Mouse (Mus musculus): ENCODE measurements around the gene AL732309.1. TPM values are rescaled to one million over a fixed set of nuclear protein-coding genes. Genes with fewer than 3 reads are reported as not detected.
A peak's percentile ranks its signal among the peaks of the same experiment; 100 is the strongest.
"Not testable (repeated sequence)": the region's sequence is repeated elsewhere in the genome, so short reads cannot be mapped to it uniquely, and the experiment has no call there.

The AL732309.1 gene
- polyA plus RNA-seq, 1 experiment from 2014 or later = 6.2 TPM

- Histone ChIP-seq H3K4me1 (peaks cover 52% of the 10 kb centered on the region), H3K9me3 (replicated peaks) (no peaks in the 10 kb centered on the region), H3K4me3 (0 out of 2 replicates have a peak overlapping the region, but pooled peaks have one; percentile 1), H3K36me3 (peaks cover 15% of the 10 kb centered on the region), H3K27ac (no peak overlapping the region), H3K9ac (0 out of 2 replicates have a peak overlapping the region, but pooled peaks have one; percentile 13), H3K4me2 (replicated peaks) (peak overlapping the region; percentile 99), H3K27me3 (peaks cover 23% of the 10 kb centered on the region)
- ATAC-seq (ENCODE audit: low FRiP score) = no peak
- WGBS = 74% methylated on average over 3 of the region's 3 CpGs
Observed at GRCm38 (mm10) chr2:25264851-25265250, 18.2 kb upstream of the AL732309.1 start.

DNA sequence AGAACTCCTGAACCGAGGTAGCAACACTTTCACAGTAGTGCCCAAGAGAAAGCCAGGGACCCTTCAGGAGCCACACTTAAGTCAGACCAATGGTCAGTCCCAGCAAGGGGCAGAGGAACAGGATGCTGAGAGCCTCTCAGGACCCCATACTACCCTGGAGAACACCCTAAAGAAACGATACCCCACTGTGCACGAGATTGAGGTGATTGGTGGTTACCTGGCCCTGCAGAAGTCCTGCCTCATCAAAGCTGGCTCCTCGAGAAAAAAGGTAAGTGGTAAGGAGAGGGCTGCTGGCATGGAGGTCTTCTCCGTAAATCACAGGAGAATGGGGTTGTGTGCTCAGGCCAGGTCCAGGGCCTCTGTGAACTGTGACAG is 17.6 kb upstream of the AL732309.1 start:
- Histone ChIP-seq H3K4me1 (peaks cover 52% of the 10 kb centered on the region), H3K9ac (peak overlapping the region; percentile 13; the same call in 1 of the 2 replicates), H3K4me3 (peak overlapping the region; percentile 62), H3K9me3 (replicated peaks) (no peaks in the 10 kb centered on the region), H3K27ac (no peak overlapping the region), H3K4me2 (replicated peaks) (peak overlapping the region; percentile 99), H3K36me3 (peaks cover 9% of the 10 kb centered on the region), H3K27me3 (peaks cover 23% of the 10 kb centered on the region)
- WGBS = 83% methylated on average over 5 of the region's 5 CpGs
- ATAC-seq (ENCODE audit: low FRiP score) = no peak

DNA sequence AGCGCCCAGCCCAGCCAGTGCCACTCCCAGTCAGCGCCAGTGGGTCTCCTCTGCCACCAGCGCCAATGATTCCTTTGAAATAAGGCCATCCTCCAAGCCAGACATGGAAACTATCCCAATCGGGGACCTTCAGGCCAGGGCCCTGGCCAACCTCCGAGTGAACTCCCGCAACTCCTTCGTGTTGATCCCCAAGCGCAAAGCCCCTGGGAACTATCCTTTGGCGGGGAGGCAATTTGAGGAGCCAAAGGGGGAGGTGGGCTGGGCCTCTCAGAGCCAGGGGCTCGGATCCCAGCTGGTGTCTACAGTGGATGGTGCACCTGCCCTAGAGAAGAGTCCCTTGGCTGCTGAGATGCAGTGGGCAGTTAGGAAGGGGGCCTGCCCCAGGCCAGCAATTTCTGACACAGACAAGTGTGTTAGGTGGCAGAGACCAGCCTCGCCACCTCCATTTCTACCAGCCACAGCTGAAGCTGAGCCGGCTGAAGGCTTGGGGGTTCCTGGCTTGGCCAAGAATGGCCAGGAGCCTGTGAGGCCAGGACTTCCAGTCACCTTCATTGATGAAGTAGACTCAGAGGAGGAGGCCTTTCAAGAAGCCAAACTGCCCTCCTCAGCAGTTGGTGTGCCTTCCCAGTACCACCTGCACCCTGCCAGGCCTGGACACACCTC is 17.1 kb upstream of the AL732309.1 start:
- Histone ChIP-seq H3K27me3 (peaks cover 23% of the 10 kb centered on the region), H3K27ac (no peak overlapping the region), H3K36me3 (0 out of 2 replicates have a peak, but pooled peaks cover 4% of the 10 kb centered on the region), H3K9me3 (replicated peaks) (no peaks in the 10 kb centered on the region), H3K9ac (peak overlapping the region; percentile 73), H3K4me1 (peaks cover 52% of the 10 kb centered on the region), H3K4me3 (peak overlapping the region; percentile 62), H3K4me2 (replicated peaks) (peak overlapping the region; percentile 99)
- no peak for ATAC-seq (ENCODE audit: low FRiP score)
- 20% methylated on average over 12 of the region's 12 CpGs for WGBS

DNA sequence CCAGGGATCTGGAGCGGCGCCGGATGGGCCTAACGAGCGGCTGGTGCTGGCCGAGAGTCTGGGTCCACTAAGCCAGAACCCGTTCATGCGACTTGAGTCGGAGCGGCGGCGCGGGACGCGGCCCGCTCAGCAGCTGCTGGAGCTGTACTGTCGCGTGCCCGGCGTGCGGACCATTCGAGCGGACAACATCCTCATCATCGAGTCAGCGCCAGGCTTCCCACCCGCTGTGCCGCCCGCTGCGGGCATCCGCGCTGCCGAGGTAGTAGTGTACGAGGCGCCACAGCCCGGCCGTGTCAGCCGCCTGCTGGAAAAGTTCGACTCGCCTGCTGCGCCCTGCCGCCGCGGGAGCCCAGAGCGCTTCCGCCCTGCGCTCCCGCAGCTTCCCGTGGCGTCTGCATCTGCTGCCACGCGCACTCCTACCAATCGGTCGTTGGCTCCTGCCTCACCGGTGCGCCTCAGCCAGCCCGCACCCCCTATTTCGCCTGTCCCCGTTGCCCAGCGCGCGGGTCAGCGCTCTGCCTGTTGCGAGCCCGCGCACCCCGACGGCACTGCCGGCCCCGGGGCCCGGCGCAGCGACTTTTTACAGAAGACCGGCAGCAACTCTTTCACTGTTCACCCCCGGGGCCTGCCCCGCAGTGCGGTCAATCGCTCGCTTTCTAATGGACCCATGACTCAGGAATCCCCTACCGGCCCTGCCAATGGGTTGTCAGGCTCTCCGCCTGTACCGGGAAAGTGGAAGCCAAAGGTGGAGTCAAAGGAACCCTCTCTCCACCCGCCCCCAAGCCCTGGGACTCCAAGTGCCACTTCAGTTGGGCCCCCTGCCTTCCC is 16.3 kb upstream of the AL732309.1 start:
- Histone ChIP-seq H3K9me3 (replicated peaks) (no peaks in the 10 kb centered on the region), H3K27me3 (peaks cover 23% of the 10 kb centered on the region), H3K36me3 (no peaks in the 10 kb centered on the region), H3K9ac (peak overlapping the region; percentile 73), H3K4me1 (peaks cover 52% of the 10 kb centered on the region), H3K4me3 (peak overlapping the region; percentile 62), H3K4me2 (replicated peaks) (peak overlapping the region; percentile 99), H3K27ac (peak overlapping the region; percentile 49)
- WGBS = under 1% methylated on average over 81 of the region's 82 CpGs
- peak; percentile 35 for ATAC-seq (ENCODE audit: low FRiP score)

GRCm38 (mm10) chr2:25262291-25262767 is 15.7 kb upstream of the AL732309.1 start, which contains the start of gene Tprn:
Gene Tprn (plus strand): TSS chr2:25262618.
- Histone ChIP-seq H3K4me2 (replicated peaks) (peak within 1 kb of the TSS; percentile 99), H3K27me3 (peaks cover 23% of the 10 kb centered on the region), H3K36me3 (no peaks in the 10 kb centered on the region), H3K4me3 (peak within 1 kb of the TSS; percentile 62), H3K4me1 (peaks cover 46% of the 10 kb centered on the region), H3K27ac (peak within 1 kb of the TSS; percentile 49), H3K9ac (peak within 1 kb of the TSS; percentile 73), H3K9me3 (replicated peaks) (no peaks in the 10 kb centered on the region)
- WGBS = under 1% methylated on average over 39 of the region's 39 CpGs
- peak; percentile 98 for ATAC-seq (ENCODE audit: low FRiP score)

DNA sequence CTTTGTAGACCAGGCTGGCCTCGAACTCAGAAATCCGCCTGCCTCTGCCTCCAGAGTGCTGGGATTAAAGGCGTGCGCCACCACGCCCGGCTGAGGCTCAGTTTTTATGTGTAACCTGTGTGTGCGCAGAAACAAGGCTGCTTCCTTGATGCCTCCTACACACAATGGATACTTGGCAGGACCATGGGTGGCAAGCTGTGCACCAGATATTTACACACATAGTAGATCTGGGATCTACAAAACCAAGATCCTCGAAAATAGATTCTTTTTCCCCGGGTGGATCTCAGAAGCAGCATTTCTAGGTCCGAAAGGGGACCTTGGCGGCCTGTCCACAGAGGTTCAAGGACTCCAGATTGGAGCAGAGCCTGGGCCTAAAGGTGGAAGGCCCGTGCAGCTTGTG is 15.2 kb upstream of the AL732309.1 start:
- peaks cover 23% of the 10 kb centered on the region for H3K27me3 ChIP-seq
- ATAC-seq (ENCODE audit: low FRiP score) = 0 out of 2 replicates have a peak, but pooled peaks have one; percentile 3
- no peaks in the 10 kb centered on the region for H3K9me3 ChIP-seq (replicated peaks)
- H3K9ac ChIP-seq = peak overlapping the region; percentile 55
- H3K4me2 ChIP-seq (replicated peaks) = peak overlapping the region; percentile 99
- no peak overlapping the region for H3K27ac ChIP-seq
- peaks cover 41% of the 10 kb centered on the region for H3K4me1 ChIP-seq
- 48% methylated on average over 12 of the region's 12 CpGs for WGBS
- H3K4me3 ChIP-seq = peak overlapping the region; percentile 62
- H3K36me3 ChIP-seq = no peaks in the 10 kb centered on the region

DNA sequence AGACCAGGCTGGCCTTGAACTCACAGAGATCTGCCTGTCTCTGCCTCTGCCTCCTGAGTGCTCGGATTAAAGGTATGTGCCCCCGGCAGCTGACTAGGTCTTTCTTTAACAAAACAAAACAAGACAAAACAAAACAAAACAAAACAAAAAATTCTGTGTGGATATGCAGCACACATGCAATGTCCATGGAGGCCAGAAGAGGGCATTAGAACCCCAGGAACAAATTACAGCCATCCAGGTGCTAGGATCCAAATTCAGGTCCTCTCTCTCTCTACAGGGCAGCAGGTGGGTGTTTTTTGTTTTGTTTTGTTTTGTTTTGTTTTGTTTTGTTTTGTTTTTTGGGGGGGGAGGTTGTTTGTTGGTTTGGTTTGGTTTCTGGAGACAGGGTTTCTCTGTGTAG is 12.2 kb upstream of the AL732309.1 start:
- no peak overlapping the region for H3K27ac ChIP-seq
- WGBS = 54% methylated on average over 2 of the region's 2 CpGs
- H3K27me3 ChIP-seq = peaks cover 10% of the 10 kb centered on the region
- H3K4me3 ChIP-seq = no peak overlapping the region
- H3K4me1 ChIP-seq = peaks cover 28% of the 10 kb centered on the region
- H3K9me3 ChIP-seq (replicated peaks) = no peaks in the 10 kb centered on the region
- no peak overlapping the region for H3K4me2 ChIP-seq (replicated peaks)
- no peak for ATAC-seq (ENCODE audit: low FRiP score)
- no peaks in the 10 kb centered on the region for H3K36me3 ChIP-seq
- H3K9ac ChIP-seq = no peak overlapping the region

GRCm38 (mm10) chr2:25257250-25257649 is 10.6 kb upstream of the AL732309.1 start:
- H3K27ac ChIP-seq; H3K4me2 ChIP-seq (replicated peaks); H3K36me3 ChIP-seq; H3K4me3 ChIP-seq; H3K9ac ChIP-seq; H3K27me3 ChIP-seq; H3K9me3 ChIP-seq (replicated peaks); ATAC-seq (ENCODE audit: low FRiP score): not testable (repeated sequence)
- peaks cover 19% of the 10 kb centered on the region for H3K4me1 ChIP-seq
- 85% methylated on average over 5 of the region's 5 CpGs for WGBS

DNA sequence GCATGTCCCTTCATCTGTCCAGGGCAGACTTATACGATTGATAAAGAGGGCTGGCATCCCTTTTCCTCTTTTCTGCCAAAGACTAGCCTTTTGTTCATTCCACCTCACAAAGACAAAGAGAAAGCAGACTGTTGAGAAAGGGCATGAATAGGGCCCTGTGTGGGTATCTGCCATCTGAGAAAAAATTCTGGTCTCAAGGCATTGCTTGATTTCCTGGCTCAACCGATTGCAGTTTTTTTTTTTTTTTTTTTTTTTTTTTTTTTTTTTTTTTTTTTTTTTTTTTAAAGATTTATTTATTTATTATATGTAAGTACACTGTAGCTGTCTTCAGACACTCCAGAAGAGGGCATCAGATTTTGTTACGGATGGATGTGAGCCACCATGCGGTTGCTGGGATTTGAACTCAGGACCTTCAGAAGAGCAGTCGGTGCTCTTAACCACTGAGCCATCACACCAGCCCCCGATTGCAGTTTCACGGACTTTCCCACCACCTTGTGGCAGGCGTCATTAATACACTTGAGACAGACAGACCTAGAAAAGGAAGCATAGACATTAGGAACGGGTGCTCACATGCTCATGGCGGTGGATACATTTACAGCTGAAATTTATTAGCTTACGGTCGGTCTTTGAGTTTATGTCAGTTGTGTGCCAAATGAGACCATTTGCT is 9.9 kb upstream of the AL732309.1 start:
- H3K4me1 ChIP-seq = peaks cover 16% of the 10 kb centered on the region
- WGBS = 64% methylated on average over 12 of the region's 12 CpGs
- H3K9ac ChIP-seq = peak overlapping the region; percentile 79
- peak overlapping the region; percentile 77 for H3K4me2 ChIP-seq (replicated peaks)
- H3K4me3 ChIP-seq = peak overlapping the region; percentile 95
- not testable (repeated sequence) for H3K27ac ChIP-seq; ATAC-seq (ENCODE audit: low FRiP score); H3K9me3 ChIP-seq (replicated peaks); H3K27me3 ChIP-seq
- H3K36me3 ChIP-seq = peaks cover 10% of the 10 kb centered on the region

DNA sequence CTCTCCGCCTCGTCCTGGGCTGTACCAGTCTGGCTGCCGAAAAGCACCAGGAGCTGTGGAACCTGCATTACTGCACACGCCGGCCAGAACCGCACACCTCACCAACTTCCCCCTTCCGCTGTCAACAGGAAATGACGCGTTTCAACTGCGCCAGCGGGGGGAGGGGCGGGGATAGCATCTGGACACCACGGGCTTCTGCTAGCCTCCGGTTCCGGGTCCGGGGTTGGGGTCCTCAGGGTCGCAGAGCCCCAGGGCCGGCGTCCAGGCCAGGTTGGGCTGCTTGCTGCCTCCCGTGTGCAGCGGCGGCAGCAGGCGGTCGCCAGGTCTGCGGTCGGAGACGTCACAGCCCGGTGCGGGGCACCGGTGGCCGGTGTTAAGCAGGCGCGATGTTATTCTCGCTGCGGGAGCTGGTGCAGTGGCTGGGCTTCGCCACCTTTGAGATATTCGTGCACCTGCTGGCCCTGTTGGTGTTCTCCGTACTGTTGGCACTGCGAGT is 8.7 kb upstream of the AL732309.1 start, which contains the start of gene Tmem203:
TSS of gene Tmem203 (plus strand) at position 156 of the 496 bp plus-strand sequence.
- peaks cover 16% of the 10 kb centered on the region for H3K4me1 ChIP-seq
- WGBS = under 1% methylated on average over 39 of the region's 39 CpGs
- peak within 1 kb of the TSS; percentile 58 for H3K27ac ChIP-seq
- H3K9me3 ChIP-seq (replicated peaks) = no peaks in the 10 kb centered on the region
- peak within 1 kb of the TSS; percentile 77 for H3K4me2 ChIP-seq (replicated peaks)
- ATAC-seq (ENCODE audit: low FRiP score) = peak; percentile 88
- peaks cover 22% of the 10 kb centered on the region for H3K36me3 ChIP-seq
- H3K27me3 ChIP-seq = no peaks in the 10 kb centered on the region
- peak within 1 kb of the TSS; percentile 79 for H3K9ac ChIP-seq
- peak within 1 kb of the TSS; percentile 95 for H3K4me3 ChIP-seq

DNA sequence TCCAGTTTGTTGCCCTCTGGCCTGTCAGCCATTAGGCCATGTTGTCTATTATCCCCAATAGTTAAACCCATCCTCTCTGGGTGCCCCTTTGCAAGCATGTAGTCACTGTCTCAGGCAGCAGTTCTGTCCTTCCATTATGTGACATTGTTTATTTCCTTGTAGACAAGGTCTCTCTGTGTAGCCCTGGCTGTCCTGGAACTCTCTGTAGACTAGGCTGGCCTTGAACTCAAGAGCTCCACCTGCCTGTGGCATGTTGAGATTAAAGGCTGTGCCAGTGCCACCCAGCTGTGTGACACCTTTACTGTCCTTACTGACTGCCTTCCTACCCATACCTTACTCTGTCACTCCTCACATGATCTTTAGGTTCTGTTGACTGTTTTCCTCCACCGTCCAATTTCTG is 5.7 kb upstream of the AL732309.1 start:
- Histone ChIP-seq H3K4me2 (replicated peaks) (no peak overlapping the region), H3K4me3 (no peak overlapping the region), H3K36me3 (peaks cover 51% of the 10 kb centered on the region), H3K4me1 (peaks cover 16% of the 10 kb centered on the region), H3K9ac (no peak overlapping the region), H3K27ac (no peak overlapping the region), H3K27me3 (no peaks in the 10 kb centered on the region), H3K9me3 (replicated peaks) (no peaks in the 10 kb centered on the region)
- WGBS = 87% methylated on average over 1 of the region's 1 CpGs
- no peak for ATAC-seq (ENCODE audit: low FRiP score)
